Mouse (Mus musculus) ES-Bruce4 (cell line): ENCODE results near the gene Slc1a4.

Experiments
- CTCF ChIP-seq: IDR thresholded peaks from one replicate; pipeline ENCODE4 v1.8.1; 2011; ENCODE audit warnings: low read depth, low read length
- EP300 ChIP-seq: IDR thresholded peaks from 2 replicates; pipeline ENCODE4 v1.6.1; 2011; ENCODE audit warnings: low read depth, low read length; ENCODE audit not compliant: insufficient read depth
- POLR2A ChIP-seq: IDR thresholded peaks from one replicate; pipeline ENCODE4 v1.8.1; 2011; ENCODE audit warnings: low read length; ENCODE audit not compliant: insufficient read depth

DNA sequence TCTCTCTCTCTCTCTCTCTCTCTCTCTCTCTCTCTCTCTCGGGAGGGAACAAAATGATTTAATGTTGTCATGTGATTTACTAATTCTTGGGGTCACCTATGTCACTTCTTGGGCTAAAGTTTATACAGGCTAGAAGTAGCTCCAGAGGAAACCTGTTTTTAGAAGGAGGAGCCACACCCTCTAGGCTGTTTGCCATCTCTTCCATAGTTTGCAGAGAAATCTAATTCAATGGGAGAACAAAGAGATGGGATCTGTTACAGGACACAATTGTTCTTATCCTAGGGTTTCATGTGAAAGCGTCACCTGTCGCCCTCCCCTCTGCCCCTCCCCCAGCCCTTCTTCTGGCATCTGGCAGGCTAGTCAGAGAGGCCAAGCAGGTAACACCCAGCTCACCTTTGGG lies 28.8 kb upstream of the Slc1a4 start:
- TF ChIP-seq EP300, result peak; percentile 83
- no peak for TF ChIP-seq POLR2A
- no peak for TF ChIP-seq CTCF
